Mouse (Mus musculus) olfactory bulb, adult 2 months (tissue): ENCODE results near the gene Ldlr.

ENCODE experiments used
- CTCF ChIP-seq: fragments of 200-500 bp; IDR thresholded peaks from 2 replicates; pipeline ENCODE4 v1.5.1; 2012; ENCODE audit warnings: low read depth, mild to moderate bottlenecking, low read length, moderate library complexity; ENCODE audit not compliant: insufficient read depth
- POLR2A ChIP-seq: fragments of 200-500 bp; IDR thresholded peaks from 2 replicates; pipeline ENCODE4 v1.6.1; 2012; ENCODE audit warnings: mild to moderate bottlenecking, low read depth, low read length, moderate library complexity; ENCODE audit not compliant: insufficient read depth

DNA sequence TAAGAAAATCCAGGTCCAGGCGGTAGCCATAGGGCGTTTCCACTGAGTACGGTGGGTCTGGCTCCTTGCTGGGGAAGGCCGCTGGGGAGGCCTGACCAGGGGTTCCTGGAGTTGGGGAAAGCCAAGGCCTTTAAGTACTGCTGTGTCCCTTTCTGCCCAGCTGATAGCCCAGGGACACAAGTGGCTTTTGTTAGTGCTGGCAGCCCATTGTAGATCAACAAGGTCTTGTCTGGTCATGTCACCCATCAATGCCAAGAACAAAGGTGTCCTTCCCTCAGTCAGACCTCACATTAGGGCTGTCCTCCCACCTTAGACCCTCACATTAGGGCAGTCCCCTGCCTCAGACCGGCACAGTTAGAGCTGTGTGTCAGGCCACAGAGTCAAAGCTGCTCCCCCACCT is 72.3 kb downstream of the Ldlr start:
- TF ChIP-seq CTCF (no peak), POLR2A (no peak)
